Mouse (Mus musculus): ENCODE data around the gene Il4i1.

Gene Il4i1

DNA sequence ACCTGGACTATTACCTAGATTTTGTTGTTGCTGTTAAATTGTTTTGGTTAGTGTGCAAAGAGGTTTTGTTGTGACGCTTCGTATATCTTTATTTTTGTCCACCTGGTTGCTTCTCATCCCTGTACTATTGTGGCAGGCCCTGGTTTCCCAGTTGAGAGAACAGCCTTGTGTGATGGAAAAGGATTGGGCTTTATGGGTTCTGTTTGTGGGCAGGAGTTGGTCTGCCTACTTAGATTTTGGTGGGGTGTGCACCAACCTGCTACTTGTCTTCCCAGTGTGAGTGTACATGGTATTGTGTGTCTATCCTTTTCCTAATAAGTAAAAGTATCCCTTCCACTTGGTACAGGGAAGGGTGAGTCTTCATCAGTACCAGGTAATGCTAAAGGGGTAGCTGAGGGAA lies 3.2 kb downstream of the Il4i1 start:
- no peak for DNase-seq

DNA sequence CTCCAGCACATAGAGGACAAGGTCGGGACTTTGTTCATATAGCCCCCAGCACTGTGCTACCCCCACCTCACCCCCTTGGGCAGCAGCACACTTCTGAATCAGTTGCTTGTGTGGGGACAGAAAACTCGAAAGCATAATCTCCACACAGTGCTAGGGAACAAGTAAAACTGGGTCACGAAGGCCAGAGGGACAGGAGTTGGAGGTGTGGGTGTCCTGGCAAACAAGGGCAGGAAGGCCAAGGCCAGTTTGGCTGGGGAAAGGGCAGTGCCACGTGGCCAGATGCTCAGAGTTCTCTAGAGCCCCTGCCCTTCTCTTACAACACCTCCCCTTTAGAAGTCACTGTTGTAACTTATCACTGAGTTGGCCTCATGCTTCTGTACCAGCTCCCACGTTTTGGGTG lies 3.7 kb downstream of the Il4i1 start:
- peak; percentile 25 for DNase-seq

DNA sequence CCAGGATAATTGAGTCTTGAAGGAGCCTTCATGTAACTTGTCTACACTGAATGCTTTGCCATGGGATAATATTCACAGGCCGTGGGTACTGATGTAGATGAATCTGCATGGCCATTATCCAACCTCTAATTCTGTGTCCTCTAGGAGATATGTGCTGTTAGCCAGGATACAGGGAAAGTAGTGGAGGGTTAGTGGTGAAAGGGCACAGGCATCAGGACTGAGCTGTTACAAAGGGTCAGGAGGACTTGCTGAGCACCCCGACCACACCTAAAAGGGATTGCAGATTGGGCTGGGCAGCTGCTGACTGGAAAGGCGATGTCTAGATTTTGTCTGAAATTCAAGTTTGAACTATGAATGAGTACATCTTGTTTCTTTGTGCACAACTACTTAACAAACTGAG lies 4.3 kb downstream of the Il4i1 start:
- no peak for DNase-seq

DNA sequence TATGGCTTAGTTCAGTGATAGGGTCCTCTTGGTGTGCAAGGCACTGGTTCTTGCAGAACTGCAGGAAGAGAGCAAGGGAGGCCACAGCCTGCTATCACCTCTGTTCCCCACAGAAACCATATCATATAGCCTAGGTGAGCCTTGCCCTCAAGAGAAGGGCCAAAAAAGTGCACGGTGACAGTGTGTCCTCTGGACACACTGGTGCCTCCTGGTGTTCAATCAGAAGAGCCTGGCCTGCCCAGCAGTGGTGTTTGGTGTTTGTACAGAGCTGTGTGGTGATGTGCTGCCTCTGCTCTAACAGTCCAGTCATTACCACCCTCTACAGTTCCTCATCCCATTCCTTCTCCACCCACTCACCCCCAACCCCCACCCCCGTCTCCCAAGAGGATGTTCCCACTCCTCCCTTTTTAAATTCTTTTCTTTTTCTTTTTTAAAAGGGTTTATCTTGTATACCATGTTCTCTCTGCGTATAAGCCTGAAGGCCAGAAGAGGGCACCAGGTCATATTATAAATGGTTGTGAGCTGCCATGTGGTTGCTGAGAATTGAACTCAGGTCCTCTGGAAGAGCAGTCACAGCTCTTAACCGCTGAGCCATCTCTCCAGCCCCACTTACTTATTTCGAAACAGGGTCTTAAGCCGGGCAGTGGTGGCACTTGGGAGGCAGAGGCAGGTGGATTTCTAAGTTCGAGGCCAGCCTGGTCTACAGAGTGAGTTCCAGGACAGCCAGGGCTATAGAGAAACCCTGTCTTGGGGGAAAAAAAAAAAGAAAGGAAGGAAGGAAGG lies 5.7 kb downstream of the Il4i1 start:
- no peak for DNase-seq

DNA sequence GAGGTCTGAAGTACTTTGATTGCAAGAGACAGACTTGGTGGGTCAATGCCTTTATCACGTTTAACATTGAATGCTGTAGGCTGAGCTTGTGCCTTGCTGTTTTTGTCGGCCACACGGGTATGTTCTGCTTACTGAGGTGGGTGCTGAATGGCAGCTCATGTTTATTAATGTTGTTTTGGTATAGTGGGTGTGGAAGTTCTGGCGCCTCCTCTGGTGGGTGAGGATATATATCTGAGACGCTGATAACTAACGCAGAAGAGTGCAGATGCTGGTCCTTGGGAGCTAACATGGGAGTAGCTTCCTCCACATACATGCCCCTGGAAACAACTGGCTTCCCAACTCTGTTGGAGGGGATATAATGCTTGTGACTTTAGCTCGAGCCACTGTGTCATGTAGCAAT lies 7.2 kb downstream of the Il4i1 start:
- DNase-seq: no peak

DNA sequence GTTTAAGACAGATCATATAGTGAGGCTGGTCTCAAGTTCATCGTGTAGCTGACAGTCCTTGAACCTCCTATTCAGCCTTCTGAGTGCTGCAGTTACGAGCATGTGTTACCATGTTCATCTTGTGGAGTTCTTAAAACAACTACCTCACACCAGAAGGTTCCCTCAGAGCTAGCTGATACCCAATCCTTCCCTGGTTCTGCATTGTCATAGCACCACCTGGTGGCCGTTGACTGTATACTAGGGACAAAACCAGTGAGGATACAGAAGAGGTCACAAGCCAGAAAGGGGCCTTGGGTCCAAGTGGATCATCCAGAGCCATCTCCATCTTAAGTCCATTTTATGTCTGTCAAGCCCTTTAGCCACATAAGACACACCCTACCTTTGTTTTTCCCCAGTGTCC lies 8.7 kb downstream of the Il4i1 start:
- peak; percentile 91 for DNase-seq

DNA sequence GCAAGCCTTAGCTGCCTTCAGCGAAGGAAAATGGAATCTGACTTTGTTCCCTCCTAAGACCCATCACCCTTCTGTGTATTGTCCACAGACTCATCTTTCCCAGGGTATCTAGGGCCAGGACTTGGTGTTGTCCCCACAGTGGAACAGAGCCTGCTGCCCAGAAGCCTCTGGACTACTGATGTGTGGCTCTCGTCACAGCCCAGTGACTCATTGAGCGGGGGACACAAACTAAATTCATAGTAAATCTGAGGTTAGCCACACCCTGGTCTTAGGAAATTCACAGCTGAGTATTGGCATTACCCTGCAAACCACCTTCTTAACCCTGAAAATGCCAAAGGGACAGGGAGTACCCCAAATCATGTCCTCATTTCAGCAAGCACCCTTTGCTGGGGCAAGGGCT lies 10.6 kb downstream of the Il4i1 start:
- peak; percentile 40 for DNase-seq

DNA sequence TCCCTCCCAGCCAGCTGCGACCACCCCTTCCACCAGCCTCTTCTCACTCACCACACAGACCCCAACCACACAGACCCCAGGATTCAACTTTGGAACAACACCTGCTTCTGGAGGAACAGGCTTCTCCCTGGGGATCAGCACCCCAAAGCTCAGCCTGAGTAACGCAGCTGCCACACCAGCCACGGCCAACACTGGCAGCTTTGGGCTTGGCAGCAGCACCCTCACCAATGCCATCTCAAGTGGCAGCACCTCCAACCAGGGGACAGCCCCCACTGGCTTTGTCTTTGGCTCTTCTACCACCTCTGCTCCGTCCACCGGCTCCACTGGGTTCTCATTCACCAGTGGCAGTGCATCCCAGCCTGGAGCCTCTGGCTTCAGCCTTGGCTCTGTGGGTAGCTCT lies 12.5 kb downstream of the Il4i1 start:
- no peak for DNase-seq

DNA sequence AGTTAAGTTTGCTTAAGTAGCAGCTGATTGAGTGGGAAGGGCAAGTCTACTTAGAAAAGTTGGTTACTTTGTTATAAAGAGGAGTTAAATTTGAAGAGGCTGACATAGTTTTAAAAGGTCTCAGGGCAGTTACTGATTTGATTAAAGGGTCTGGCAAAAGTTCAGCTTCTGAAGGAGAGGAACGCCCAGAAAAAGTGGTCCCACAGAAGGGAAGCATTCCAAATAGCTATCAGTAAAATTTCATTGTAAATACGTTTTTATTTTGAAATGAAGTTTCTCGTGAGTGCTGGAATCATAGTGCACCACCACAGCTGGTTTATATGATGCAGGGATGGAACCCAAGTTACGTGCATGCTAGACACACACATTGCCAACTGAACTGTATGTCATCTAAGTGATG lies 16.6 kb downstream of the Il4i1 start:
- DNase-seq: no peak

DNA sequence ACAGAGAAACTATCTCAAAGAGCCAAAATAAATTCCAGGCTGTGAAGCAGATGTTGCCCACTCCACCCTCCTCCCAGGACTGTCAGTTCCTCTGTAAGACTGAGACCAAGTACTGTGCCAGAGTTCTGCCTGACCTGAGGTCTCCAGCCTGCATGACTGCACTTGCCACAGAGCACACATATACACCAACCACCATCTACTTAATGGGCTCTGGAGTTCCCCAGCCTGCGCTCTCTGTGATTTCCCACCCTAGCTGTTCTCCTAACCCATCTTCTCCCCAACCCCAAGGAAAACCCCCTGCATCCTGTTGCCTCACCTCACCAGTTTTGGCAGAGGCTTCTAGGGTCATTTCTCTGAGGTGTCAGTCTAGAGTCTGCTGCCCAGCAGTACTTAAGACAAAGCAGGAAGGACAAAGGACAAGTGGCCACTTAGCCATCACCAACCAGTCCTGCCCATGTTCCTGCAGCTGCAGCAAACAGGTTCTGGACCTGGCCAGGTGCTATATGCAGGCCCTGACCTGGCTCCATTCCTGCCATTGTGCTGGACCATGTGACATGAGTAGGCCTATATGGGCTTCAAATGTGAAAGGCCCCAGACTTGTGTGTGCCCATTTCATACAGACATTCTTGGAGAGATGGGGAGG lies 19.3 kb downstream of the Il4i1 start:
- DNase-seq: peak; percentile 62

DNA sequence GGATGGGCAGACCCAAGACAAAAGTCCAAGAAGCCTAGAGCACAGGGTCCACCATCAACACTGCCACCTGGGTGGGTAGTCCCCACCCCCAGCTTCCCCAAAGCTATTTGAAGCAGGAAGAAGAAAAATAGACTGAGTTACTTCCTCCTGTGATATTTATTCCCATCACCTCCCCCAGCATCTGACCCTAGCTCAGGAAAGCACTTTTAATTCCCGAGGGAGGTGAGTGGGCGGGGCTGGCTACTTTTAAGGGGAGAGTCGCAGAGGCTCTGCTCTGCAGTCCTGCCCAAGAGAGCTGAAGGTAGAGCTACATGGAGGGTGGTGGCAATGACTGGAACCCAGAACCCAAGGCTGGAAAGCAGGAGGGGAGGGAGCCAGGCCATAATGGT lies 19.8 kb downstream of the Il4i1 start:
- peak; percentile 53 for DNase-seq

DNA sequence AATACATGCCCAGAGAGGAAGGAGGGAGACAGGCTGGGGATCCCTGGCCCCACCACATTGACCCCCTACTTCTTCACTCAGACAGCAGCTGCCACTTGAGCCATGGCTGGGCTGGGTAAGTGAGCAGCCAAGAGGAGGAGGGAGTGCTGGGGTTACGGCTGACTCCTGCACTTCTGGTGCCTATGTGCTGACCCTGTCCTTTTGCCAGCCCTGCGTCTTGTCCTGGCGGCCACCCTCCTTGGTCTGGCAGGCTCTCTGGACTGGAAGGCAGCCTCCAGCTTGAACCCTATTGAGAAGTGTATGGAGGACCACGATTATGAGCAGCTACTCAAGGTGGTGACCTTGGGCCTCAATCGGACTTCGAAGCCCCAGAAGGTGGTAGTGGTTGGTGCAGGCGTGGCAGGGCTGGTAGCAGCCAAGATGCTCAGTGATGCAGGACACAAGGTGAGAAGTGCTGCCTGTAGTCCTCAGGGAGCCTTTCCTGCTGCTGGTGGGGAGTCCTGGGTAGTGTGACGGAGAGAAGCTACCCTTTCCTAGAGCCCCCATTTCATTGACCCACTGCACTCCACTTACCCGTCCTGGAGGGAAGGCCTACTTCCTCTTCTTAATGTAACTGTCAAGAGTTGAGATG lies 20.4 kb downstream of the Il4i1 start:
- DNase-seq: no peak

DNA sequence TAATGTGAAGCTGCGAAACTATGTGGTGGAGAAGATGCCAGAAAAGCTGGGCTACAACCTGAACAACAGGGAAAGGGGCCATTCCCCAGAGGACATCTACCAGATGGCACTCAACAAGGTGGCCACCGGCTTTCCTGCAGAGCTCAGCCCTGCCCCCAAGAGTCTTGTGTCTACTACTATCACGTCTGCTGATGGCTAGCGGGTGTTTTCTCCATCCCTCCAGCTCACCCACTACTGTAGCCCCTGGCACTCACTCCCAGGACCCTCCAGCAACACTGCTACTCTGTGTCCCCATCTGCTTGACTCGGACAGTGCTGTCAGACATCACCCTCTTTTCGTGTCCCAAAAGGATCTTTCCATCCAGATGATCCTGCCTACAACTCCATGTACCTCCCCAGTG lies 21.9 kb downstream of the Il4i1 start:
- DNase-seq: no peak

DNA sequence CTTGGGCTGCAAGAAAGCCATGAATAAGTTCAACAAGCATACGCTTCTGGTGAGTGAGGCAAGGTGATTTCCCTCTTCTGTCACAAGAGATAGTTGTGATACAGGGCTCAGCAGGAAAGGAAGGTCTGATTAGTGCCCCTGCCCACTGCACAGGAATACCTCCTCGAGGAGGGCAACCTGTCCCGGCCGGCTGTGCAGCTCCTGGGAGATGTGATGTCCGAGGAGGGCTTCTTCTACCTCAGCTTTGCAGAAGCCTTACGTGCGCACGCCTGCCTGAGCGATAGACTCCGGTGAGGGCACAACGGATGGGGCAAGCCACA lies 22.9 kb downstream of the Il4i1 start:
- DNase-seq: no peak

DNA sequence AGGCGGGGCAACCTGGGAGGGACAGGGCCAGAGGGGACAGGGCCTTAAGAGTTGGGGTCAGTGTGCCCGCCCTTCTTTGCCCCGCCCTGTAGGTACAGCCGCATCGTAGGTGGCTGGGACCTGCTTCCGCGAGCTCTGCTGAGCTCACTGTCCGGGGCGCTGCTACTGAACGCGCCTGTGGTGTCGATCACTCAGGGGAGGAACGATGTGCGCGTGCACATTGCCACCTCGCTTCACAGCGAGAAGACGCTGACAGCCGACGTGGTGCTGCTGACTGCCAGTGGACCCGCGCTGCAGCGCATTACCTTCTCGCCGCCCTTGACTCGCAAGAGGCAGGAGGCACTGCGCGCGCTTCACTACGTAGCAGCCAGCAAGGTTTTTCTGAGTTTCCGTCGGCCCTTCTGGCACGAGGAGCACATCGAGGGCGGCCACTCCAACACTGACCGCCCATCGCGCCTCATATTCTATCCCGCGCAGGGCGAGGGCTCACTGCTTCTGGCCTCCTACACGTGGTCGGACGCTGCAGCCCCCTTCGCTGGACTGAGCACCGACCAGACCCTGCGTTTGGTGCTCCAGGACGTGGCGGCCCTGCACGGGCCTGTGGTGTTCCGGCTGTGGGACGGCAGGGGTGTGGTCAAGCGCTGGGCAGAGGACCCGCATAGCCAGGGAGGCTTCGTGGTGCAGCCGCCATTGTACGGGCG lies 23.5 kb downstream of the Il4i1 start:
- peak; percentile 47 for DNase-seq

DNA sequence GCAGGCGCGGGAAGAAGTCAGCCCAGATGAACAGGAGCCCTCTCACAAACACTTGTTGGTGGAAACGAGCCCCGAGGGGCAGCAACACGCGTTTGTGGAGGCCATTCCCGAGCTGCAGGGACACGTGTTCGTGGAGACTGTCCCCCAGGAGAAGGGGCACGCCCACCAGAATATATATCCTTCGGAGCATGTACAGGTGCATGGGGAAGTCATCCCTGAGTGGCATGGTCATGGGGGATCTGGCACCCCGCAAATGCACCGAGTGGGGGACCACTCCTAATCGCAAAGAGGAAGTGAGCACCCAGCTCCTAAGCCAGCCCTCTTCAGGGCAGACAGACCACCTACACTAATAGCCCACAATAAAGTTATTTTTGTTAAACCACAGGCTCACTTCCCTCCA lies 24.2 kb downstream of the Il4i1 start:
- no peak for DNase-seq

DNA sequence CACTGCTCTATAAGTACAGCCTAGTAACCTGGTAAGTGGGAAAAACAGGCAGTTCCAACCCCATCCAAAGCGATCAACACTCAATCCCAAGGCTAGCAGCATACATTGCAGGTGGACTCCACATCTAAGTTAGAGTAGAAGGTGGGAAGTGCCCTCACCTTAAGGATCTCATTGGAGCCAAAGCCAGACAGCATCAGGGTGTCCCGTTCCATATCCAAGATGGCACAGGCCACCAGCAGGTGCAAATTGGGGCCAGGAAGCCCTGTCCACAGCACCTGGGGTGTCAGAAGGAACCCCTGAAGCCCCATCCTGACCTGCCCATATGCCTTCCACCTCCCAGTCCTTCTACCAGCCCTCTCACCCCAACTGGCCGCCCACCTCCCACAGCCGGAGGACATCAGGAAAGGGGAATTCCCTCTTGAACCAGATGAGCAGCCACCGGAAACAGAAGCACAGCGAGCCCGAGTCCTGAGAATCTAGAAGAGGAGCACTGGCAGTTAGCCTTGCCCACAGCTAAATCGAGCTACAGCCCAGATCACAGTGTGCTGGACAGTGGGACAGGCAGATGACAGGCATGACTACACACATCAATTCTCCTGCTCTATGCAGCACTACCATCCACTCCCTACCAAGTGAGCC lies 25.8 kb downstream of the Il4i1 start:
- no peak for DNase-seq

DNA sequence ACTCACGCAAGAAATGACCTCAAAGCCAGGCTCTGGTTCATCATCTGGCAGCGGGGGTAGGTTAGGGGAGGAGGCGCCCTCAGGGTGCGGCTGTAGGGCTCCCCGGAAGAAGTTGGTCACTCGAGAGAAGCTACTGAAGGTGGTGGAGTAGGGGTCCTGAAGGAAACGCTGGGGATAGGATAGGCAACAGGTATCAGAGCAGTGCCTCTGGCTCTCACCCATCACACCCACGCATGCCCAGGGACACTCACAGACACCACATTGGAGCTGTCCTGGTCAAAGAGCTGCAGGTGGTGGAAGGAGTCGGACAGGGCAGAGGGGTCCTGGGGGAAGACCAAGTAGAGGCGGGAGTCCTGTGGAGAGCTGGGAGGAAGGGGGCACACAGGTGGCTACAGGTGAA lies 28.8 kb downstream of the Il4i1 start:
- DNase-seq: no peak

DNA sequence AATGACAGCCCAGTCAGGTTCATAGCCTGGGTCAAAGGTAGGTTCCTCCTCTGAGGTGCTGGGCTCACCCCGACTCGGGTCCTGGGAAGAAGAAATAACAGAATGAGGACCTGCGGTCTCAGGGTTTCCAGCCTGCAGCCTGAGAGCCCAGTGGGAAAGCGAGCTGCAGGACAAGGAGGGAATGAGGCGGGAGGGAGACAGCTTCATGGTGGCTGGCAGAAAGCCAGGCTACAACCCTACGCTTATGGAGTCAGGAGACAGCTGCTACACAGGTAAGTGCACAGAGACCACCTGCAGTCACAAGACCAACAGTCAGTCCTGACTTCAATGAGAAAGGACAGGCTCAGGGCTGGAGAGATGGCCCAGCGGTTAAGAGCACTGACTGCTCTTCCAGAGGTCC lies 30.6 kb downstream of the Il4i1 start:
- DNase-seq: no peak

DNA sequence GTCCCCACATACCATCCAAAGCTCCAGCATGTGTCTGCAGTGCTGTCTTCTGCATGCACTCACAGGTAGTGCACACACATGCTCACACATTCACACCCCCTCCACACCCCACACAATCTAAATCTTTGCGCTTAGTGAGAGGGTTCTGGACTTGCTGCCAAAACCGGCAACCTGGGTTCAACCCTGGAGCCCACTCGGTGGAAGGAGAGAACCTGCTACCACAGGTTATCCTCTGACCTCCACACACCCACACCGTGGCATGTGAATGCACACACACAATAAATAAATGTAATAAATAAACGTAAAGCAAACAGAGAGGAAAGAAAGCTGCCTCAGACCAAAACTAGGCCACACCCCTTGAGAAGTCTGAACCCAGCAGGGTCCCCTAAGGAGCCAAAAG lies 31.6 kb downstream of the Il4i1 start:
- DNase-seq: no peak

DNA sequence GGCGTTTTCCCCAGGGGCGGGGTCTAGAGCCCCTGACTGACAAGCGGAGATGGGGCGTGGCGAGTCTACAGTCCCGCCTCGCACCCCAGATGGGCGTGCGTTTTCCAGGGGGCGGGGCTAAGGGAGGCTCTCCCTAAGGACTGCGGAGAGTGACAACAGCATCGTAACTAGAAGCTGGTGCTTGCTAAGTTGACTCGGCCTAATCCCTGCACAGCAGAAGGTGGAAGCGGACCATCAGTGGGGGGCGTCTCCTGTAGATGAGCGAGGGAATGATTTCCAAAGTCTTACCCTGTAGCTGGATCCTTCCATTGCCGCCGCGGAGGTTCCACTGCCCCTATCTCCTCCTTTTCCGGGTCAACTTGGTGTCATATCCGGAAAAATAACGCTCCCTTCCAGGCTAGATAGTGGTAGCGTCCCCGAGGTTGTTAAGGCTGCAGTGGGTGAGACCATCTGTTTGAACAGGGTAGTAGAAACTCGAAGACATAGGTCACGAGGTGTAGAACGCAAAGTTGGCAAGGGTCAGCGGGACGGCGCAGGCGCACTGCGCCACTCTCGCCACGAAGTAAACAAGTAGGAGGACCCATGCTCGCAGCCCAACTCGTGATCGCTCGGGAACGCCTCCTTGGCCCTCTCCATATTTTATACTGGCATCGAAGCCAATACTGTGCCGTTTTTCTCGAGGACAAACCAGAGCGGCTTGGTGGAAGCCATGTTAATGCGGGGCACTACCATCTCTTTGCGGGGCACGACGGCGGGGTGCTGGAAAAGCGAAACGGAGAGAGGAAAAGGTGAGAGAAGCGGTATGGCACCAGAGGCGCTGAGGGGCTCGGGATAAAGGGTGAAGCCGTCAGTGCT lies 32.6 kb downstream of the Il4i1 start, which contains the start of the genes Akt1s1 and Tbc1d17:
Gene Akt1s1, plus strand, starts transcription at position 431 of the 855 bp plus-strand sequence.
Gene Tbc1d17, minus strand, starts transcription at position 519 of the 855 bp plus-strand sequence.
- DNase-seq: peak; percentile 100
